Mouse (Mus musculus): ENCODE data around the gene Sec23a. TPM values are rescaled to one million over a fixed set of nuclear protein-coding genes. Genes with fewer than 3 reads are reported as not detected.

Sec23a gene
- polyA plus RNA-seq, 1 experiment from 2014 or later: 90.2 TPM

Other genes starting within 250 kb of the Sec23a start
- 26.3 and 26.5 TPM in 2 replicates for gene Gemin2, start 1.4 kb upstream of the Sec23a start, polyA plus RNA-seq (2016; fragmentation: Nextera tagmentation; extraction: Ambion mirVana)
- 100.0 and 106 TPM in 2 replicates for gene Trappc6b, start 49.5 kb upstream of the Sec23a start, polyA plus RNA-seq (2016; fragmentation: Nextera tagmentation; extraction: Ambion mirVana)
- 130 and 134 TPM in 2 replicates for gene Pnn, start 54.9 kb upstream of the Sec23a start, polyA plus RNA-seq (2016; fragmentation: Nextera tagmentation; extraction: Ambion mirVana)
- gene Mia2, start 83.8 kb upstream of the Sec23a start, polyA plus RNA-seq (2016; fragmentation: Nextera tagmentation; extraction: Ambion mirVana): 49.1 and 52.2 TPM in 2 replicates
- gene Fbxo33, start 207.7 kb upstream of the Sec23a start, polyA plus RNA-seq (2016; fragmentation: Nextera tagmentation; extraction: Ambion mirVana): 9.1 and 10.0 TPM in 2 replicates

Measured in forebrain, embryonic 12.5 days (tissue).